Mouse (Mus musculus) heart, embryonic 11.5 days (tissue): Measurements from ENCODE around the gene Folr2. TPM values are rescaled to one million over a fixed set of nuclear protein-coding genes. Genes with fewer than 3 reads are reported as not detected.

Source experiments
- ATAC-seq: fragments of 200-750 bp; cut with Nextera tagmentation; replicated peaks from 2 replicates; pipeline ENCODE4 v1.8.0; 2017; ENCODE audit warnings: moderate library complexity; ENCODE audit not compliant: insufficient number of reproducible peaks, low FRiP score, low TSS enrichment
- H3K27ac ChIP-seq: fragments of 300-500 bp; sonication (generic); 2 replicates; pipeline ENCODE4 v1.5.1; 2014; ENCODE audit warnings: mild to moderate bottlenecking, low read depth, low read length
- H3K27me3 ChIP-seq: fragments of 300-500 bp; sonication (generic); 2 replicates; pipeline ENCODE4 v1.6.1; 2014; ENCODE audit warnings: mild to moderate bottlenecking, low read length, mixed read lengths; ENCODE audit not compliant: control insufficient read depth, insufficient read depth
- H3K36me3 ChIP-seq: fragments of 300-500 bp; sonication (generic); 2 replicates; pipeline ENCODE4 v1.6.1; 2014; ENCODE audit warnings: mild to moderate bottlenecking, low read length, moderate library complexity, mixed read lengths; ENCODE audit not compliant: control insufficient read depth, insufficient read depth
- H3K4me1 ChIP-seq: fragments of 300-500 bp; sonication (generic); 2 replicates; pipeline ENCODE4 v1.6.1; 2014; ENCODE audit warnings: low read length; ENCODE audit not compliant: control insufficient read depth, insufficient read depth
- H3K4me2 ChIP-seq: fragments of 300-500 bp; sonication (generic); 2 replicates; pipeline ENCODE4 v1.6.1; 2014; ENCODE audit warnings: mild to moderate bottlenecking, moderate library complexity
- H3K4me3 ChIP-seq: fragments of 300-500 bp; sonication (generic); 2 replicates; pipeline ENCODE4 v1.5.1; 2014; ENCODE audit warnings: low read depth, low read length
- H3K9ac ChIP-seq: fragments of 300-500 bp; sonication (generic); 2 replicates; pipeline ENCODE4 v1.6.1; 2014; ENCODE audit warnings: mild to moderate bottlenecking, low read depth, low read length, moderate library complexity
- H3K9me3 ChIP-seq: fragments of 300-500 bp; sonication (generic); replicated peaks from 2 replicates; pipeline ENCODE4 v1.6.1; 2016; ENCODE audit warnings: low read length; ENCODE audit not compliant: control insufficient read depth
- WGBS: fragments of 180-500 bp; shearing (Covaris S2); extraction: QIAGEN DNeasy Blood & Tissue Kit; methylation state at CpG from one replicate; pipeline ENCODE4 v1.1.7; 2014; ENCODE audit not compliant: insufficient replicate concordance; 5-methylcytosine and 5-hydroxymethylcytosine counted together
- polyA plus RNA-seq: library from polyadenylated mRNA; unstranded; fragments of >200 nt; fragmentation: Nextera tagmentation; extraction: Ambion mirVana; gene quantifications from 2 replicates; pipeline ENCODE4 v1.2.1, GENCODE M21; 2014

Folr2 gene
- polyA plus RNA-seq, 1 experiment from 2014 or later = not detected

GRCm38 (mm10) chr7:101895695-101896094 lies 38.7 kb upstream of the Folr2 start:
- peak overlapping the region; percentile 81 for H3K9ac ChIP-seq
- no peaks in the 10 kb centered on the region for H3K27me3 ChIP-seq
- H3K27ac ChIP-seq = no peak overlapping the region
- H3K4me1 ChIP-seq = no peaks in the 10 kb centered on the region
- H3K4me3 ChIP-seq = peak overlapping the region; percentile 66
- ATAC-seq = no peak
- H3K36me3 ChIP-seq = no peaks in the 10 kb centered on the region
- WGBS = 33% methylated on average over 9 of the region's 9 CpGs
- no peaks in the 10 kb centered on the region for H3K9me3 ChIP-seq
- H3K4me2 ChIP-seq = peak overlapping the region; percentile 62

GRCm38 (mm10) chr7:101888460-101888859 lies 31.5 kb upstream of the Folr2 start:
- no peak overlapping the region for H3K9ac ChIP-seq
- no peaks in the 10 kb centered on the region for H3K9me3 ChIP-seq
- no peaks in the 10 kb centered on the region for H3K4me1 ChIP-seq
- no peak overlapping the region for H3K27ac ChIP-seq
- no peaks in the 10 kb centered on the region for H3K27me3 ChIP-seq
- no peak overlapping the region for H3K4me2 ChIP-seq
- WGBS = 73% methylated on average over 4 of the region's 4 CpGs
- ATAC-seq = no peak
- H3K36me3 ChIP-seq = no peaks in the 10 kb centered on the region
- no peak overlapping the region for H3K4me3 ChIP-seq

GRCm38 (mm10) chr7:101886274-101886673 lies 29.3 kb upstream of the Folr2 start:
- Histone ChIP-seq H3K36me3 (no peaks in the 10 kb centered on the region), H3K9ac (no peak overlapping the region), H3K27me3 (no peaks in the 10 kb centered on the region), H3K27ac (no peak overlapping the region), H3K4me2 (no peak overlapping the region), H3K9me3 (no peaks in the 10 kb centered on the region), H3K4me3 (no peak overlapping the region), H3K4me1 (no peaks in the 10 kb centered on the region)
- WGBS = 73% methylated on average over 6 of the region's 6 CpGs
- no peak for ATAC-seq

- Histone ChIP-seq H3K9me3 (no peaks in the 10 kb centered on the region), H3K4me3 (no peak overlapping the region), H3K4me2 (no peak overlapping the region), H3K4me1 (no peaks in the 10 kb centered on the region), H3K9ac (no peak overlapping the region), H3K36me3 (no peaks in the 10 kb centered on the region), H3K27ac (no peak overlapping the region), H3K27me3 (no peaks in the 10 kb centered on the region)
- whole genome bisulfite sequencing = 90% methylated on average over 4 of the region's 4 CpGs
- no peak for ATAC-seq
Measured at GRCm38 (mm10) chr7:101884160-101884559, 27.2 kb upstream of the Folr2 start.

- no peak overlapping the region for H3K4me3 ChIP-seq
- H3K27ac ChIP-seq = no peak overlapping the region
- H3K4me2 ChIP-seq = no peak overlapping the region
- ATAC-seq = no peak
- whole genome bisulfite sequencing = 67% methylated on average over 9 of the region's 9 CpGs
- no peaks in the 10 kb centered on the region for H3K4me1 ChIP-seq
- no peak overlapping the region for H3K9ac ChIP-seq
- no peaks in the 10 kb centered on the region for H3K27me3 ChIP-seq
- no peaks in the 10 kb centered on the region for H3K36me3 ChIP-seq
- H3K9me3 ChIP-seq = no peaks in the 10 kb centered on the region
Measured at GRCm38 (mm10) chr7:101882413-101883154, 25.6 kb upstream of the Folr2 start.

GRCm38 (mm10) chr7:101880855-101881254 lies 23.9 kb upstream of the Folr2 start:
- WGBS = 68% methylated on average over 4 of the region's 4 CpGs
- H3K9me3 ChIP-seq = no peaks in the 10 kb centered on the region
- H3K4me1 ChIP-seq = no peaks in the 10 kb centered on the region
- ATAC-seq = no peak
- no peaks in the 10 kb centered on the region for H3K27me3 ChIP-seq
- H3K4me2 ChIP-seq = no peak overlapping the region
- H3K4me3 ChIP-seq = no peak overlapping the region
- no peak overlapping the region for H3K9ac ChIP-seq
- no peaks in the 10 kb centered on the region for H3K36me3 ChIP-seq
- H3K27ac ChIP-seq = no peak overlapping the region

- 93% methylated on average over 1 of the region's 1 CpGs for WGBS
- Histone ChIP-seq H3K4me1 (peaks cover 3% of the 10 kb centered on the region; the same call in 1 of the 2 replicates), H3K36me3 (no peaks in the 10 kb centered on the region), H3K4me2 (no peak overlapping the region), H3K4me3 (no peak overlapping the region), H3K9me3 (no peaks in the 10 kb centered on the region), H3K27me3 (no peaks in the 10 kb centered on the region), H3K27ac (no peak overlapping the region), H3K9ac (no peak overlapping the region)
- ATAC-seq = no peak
Measured at GRCm38 (mm10) chr7:101875978-101876377, 19.0 kb upstream of the Folr2 start.

- Histone ChIP-seq H3K4me3 (no peak overlapping the region), H3K27me3 (no peaks in the 10 kb centered on the region), H3K9me3 (no peaks in the 10 kb centered on the region), H3K27ac (peak overlapping the region; percentile 68), H3K4me1 (peaks cover 3% of the 10 kb centered on the region; the same call in 1 of the 2 replicates), H3K9ac (no peak overlapping the region), H3K4me2 (peak overlapping the region; percentile 11; the same call in 1 of the 2 replicates), H3K36me3 (no peaks in the 10 kb centered on the region)
- ATAC-seq = peak; percentile 43; the same call in 1 of the 2 replicates
- 59% methylated on average over 3 of the region's 3 CpGs for WGBS
Measured at GRCm38 (mm10) chr7:101871296-101871695, 14.3 kb upstream of the Folr2 start.

GRCm38 (mm10) chr7:101870629-101871028 lies 13.6 kb upstream of the Folr2 start, which contains the start of gene Folr1:
Gene Folr1 (minus strand): TSS chr7:101870788.
- peak within 1 kb of the TSS; percentile 11; the same call in 1 of the 2 replicates for H3K4me2 ChIP-seq
- peak within 1 kb of the TSS; percentile 68 for H3K27ac ChIP-seq

More at GRCm38 (mm10) chr7:101870629-101871028, 13.6 kb upstream of the Folr2 start, which contains the start of gene Folr1:
- H3K4me1 ChIP-seq = peaks cover 3% of the 10 kb centered on the region; the same call in 1 of the 2 replicates
- no peak within 1 kb of the TSS for H3K9ac ChIP-seq
- WGBS = 71% methylated on average over 2 of the region's 2 CpGs
- ATAC-seq = no peak
- no peaks in the 10 kb centered on the region for H3K27me3 ChIP-seq
- H3K36me3 ChIP-seq = no peaks in the 10 kb centered on the region
- H3K9me3 ChIP-seq = no peaks in the 10 kb centered on the region
- H3K4me3 ChIP-seq = no peak within 1 kb of the TSS
